Mouse (Mus musculus): ENCODE results near the gene Vps35l. TPM values are rescaled to one million over a fixed set of nuclear protein-coding genes. Genes with fewer than 3 reads are reported as not detected.

The Vps35l gene
- total RNA-seq (2021) = 10 to 100 TPM; 30.3 to 35.5 TPM
- long read RNA-seq, experiment 1, full-length matches to known transcripts = 51 of 71 reads
- long read RNA-seq, experiment 1, partial matches to known transcripts = 8 of 71 reads
- long read RNA-seq, experiment 1, other reads (novel, unspliced or antisense) = 12 of 71 reads
- long read RNA-seq, experiment 2, full-length matches to known transcripts = 49 of 66 reads
- long read RNA-seq, experiment 2, partial matches to known transcripts = 12 of 66 reads
- long read RNA-seq, experiment 2, other reads (novel, unspliced or antisense) = 5 of 66 reads

DNA sequence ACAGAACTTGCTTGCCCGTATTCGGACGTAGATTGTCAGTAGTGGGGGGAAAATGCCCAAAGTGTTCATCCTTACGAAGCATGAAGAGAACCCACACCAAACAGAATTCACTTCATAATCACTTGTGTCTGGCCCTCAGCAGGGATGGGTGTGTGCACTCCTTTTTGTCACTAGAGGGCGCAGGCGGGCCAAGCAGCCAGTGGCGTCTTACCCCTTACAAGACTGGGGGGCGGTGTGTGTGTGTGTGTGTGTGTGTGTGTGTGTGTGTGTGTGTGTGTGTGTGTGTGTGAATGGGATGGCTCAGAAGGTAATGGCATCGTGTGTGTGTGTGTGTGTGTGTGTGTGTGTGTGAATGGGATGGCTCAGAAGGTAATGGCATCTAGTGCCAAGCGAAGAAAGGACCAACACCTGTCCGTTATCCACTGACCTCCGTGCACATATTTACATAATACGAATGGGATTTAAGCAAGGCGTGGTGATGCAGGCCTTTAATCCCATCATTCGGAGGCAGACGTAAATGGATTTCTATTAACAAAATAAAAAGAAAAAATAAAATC lies at the start of gene Vps35l:
Gene Vps35l (plus strand): TSS at position 252 of the 557 bp plus-strand sequence.
- DNase-seq = peak; percentile 78

DNA sequence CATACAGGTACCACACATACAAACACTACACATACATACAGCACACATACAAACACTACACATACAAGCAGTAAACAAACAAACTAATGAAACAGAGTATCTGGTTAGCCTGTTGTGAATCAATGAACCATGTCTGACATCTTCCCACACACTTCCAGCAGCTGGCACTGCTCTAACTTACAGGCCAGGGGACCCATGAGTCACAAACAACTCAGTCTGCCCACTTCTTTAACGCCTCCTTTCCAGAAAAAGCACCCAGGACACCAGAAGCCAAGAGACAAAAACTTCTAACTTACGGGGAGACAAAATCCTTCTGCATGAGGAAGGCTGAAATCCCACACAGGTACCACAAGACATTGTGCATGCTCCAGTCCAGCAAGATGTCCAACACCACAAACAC lies 48.7 kb upstream of the Vps35l start:
- DNase-seq = no peak

DNA sequence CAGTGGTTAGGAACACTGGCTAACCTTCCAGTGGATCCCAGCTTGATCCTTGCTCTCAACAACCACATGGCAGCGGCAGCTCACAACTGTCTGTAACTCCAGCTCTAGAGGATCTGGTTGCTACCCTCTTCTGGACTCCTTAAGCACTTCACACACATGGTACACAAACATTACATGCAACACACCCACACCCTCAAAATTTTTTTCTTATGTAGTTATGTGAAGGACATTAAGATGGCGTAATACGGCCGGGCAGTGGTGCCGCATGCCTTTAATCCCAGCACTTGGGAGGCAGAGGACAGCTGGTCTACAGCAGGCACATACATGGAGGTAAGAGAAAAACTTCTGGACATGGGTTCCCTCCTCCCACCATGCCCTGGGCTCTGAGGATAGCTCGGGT lies 43.9 kb upstream of the Vps35l start:
- DNase-seq = no peak

DNA sequence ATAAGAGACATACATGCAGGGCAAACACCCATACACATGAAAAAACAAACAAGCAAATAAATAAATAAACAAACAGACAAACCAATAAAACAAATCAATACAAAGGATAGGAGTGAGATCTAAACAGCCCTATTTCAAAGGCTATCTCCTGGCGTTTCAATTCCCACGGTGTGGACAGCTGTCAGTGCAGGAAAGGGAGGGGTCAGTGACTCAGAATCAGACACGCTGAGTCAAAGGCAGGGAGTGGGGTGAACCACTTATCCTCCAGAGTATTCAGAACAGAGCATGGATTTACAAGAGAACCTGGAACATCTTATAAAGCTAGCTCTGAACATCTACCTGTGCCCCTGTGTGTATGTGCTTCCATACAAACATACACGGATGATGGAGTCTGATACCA lies 42.9 kb upstream of the Vps35l start:
- no peak for DNase-seq

DNA sequence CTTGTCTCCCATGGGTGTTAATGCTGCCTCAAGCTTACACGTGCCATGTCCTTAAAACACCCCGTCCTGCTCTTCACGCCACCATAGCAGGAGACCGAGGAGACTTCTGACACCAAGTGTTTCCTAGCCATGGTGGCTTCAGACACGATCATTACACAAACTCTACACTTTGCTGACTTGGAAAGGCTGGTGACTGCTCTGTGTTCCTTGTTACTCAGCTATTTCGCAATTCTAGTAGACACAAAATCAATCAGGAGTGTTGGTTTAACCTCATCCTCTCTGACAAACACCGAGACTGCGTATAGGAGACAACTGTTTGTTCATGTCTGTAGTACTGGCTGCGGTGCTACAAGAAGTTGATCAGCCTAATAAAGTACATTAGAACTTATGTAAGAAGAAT lies 41.1 kb upstream of the Vps35l start:
- no peak for DNase-seq

DNA sequence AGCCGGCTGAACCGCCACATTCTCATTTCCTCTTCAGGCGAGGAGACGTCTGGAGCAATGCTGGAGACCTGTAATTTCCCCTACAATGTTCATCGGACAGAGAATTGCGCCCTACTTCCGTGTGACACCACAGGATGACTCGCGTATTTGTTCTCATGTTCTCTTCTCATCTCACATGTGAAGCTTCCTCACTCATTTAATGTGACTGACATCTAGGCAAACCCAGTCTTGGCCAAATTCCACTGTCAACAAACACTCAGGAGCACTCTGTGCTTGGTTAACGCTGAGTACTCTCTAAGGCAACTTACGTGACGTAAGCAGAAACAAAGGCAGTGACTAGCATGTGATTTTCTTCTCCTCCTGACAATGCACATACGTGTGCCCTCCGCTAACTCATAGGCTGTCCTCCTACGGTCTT lies 36.9 kb upstream of the Vps35l start:
- DNase-seq = no peak

DNA sequence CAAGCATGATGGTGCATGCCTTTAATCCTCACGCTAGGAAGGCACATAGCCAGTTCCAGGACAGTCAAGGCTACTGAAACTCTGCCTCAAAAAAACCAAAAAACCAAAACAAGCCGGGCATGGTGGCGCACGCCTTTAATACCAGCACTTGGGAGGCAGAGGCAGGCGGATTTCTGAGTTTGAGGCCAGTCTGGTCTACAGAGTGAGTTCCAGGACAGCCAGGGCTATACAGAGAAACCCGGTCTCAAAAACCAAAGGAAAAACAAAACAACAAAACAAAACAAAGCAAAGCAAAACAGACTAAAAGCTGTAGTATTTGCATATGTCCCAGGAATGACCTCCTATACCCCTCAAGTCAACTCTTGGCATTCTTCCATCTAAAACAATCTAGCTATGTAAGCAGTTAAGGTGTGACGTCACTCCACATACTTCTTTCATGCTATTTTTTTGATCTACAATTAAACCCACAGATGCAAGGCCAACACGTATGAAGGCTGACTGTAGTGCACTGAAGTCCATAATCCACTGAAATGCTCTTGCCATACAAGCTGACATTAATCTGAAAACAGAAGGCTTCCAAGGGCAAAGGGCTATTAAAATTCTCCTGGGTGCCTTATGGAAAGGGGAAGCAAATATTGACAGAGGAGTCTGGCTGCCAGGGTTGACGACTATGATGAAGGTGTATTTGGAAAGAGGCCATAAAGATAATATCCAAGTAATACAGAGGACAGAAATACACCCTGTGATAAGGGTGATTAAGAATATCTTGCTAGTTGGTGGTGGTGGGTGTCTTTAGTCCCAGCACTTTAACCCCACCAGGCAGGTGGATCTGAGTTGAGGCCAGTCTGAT lies 35.8 kb upstream of the Vps35l start:
- no peak for DNase-seq

DNA sequence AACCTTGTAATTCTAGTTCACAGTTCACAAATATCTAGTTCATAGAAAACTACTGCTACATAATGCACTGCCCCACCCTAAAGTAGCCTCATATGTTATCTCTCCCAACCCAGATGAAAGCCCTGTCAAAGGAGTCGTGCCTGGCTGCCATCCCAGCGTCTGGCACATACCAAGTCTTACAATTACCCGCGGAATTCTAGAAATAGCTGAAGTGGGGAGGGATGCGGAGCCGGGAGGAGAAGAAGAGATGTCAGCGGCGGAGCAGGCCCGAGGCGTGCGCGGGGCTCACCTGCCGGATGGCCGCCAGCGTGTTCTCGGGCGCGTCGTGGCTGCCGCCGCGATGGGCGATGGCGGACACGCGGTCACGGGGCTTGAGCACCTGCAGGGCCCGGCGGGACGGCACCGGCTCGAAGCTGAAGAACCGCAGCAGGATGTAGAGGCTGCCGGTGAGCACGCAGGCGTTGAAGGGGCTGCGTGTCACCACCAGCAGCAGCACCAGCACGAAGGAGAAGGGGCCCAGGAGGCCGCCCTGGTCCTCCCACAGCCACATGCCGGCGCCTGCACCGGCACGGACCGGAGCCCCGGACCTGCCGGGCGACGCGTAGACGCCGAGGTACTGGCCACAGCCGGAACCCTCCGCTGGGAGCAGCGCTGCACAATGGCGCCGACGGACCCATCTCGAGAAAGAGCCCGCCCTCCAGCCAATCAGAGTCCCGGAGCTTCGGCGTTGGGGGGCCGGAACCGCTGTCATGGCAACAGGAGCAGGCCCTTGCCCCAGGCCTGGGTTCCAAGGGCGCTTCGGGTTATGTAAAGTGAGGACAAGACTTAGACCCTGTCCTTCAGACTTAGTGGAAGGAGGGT lies 34.7 kb upstream of the Vps35l start, which contains the start of gene Gde1:
Gene Gde1 (minus strand): TSS at position 678 of the 861 bp plus-strand sequence.
- DNase-seq = peak; percentile 86

DNA sequence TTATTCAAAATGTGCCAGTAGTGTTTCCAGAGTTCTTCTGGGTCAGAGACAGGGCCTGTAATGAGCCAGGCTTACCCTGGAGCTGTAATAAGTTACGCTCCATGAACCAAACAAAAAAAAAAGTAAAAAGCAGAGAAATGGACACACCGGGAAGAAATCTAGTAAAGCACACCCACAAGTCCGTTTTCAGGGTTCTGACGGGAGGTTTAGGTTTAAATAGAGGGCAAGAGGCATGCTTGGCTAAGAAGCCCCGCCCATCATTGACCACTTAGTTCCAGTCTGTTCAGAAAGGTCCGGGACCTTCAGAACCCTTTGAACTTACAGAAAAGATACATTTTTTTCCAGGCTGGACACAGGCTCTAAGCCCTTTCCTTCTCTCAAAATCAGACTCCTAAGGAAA lies 34.0 kb upstream of the Vps35l start:
- DNase-seq = no peak

DNA sequence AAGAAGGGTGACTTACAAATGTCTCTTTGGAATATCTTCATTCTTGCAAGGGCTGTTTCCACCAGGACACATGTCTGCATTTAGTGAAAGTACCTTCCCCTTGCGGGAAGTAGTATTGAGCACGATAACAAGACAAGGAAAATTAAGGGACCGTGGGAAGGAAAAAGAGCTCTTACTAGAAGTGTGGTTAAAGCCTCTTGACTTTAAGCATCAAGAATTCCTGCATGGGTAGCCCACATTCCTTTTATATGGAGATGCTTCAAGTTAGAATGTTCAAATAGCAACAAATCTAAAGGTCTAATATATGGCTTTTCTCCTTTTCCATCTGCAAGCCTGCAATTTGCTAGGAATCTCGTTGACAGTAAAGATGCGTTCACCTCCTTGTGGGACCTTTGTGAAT lies 33.5 kb upstream of the Vps35l start:
- DNase-seq = no peak

DNA sequence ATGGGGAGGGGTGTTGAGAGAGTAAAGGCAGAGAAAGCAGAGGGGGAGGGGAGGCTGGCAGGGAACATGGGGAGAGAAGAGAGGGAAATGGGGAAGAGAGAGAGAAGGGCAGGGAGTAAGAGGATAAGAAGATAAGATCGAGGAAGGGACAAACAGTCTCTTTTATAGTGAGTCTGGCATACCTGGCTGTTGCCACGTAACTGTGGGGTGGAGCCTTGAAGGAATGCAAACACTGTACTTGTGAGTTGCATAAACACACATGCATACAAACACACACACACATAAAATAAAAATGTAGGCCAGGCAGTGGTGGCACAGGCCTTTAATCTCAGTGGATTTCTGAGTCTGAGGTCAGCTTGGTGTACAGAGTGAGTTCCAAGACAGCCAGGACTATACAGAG lies 32.8 kb upstream of the Vps35l start:
- no peak for DNase-seq

DNA sequence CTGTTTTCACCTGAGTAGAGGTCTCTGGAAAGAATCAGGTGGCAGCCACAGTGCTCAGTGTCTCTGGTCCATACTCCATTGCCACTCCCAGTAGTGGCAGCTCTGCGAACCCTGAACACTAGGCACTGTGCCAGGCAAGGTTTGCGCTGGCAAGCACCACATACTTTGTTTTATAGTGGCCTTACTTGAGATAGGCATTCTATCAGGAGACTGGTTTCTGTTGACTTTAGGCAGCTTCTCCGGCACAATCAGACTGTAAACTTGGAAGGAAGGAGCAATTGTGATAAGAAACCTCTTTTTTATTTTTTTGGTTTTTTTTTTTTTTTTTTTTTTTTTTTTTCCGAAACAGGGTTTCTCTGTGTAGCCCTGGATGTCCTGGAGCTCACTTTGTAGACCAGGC lies 32.0 kb upstream of the Vps35l start:
- no peak for DNase-seq

DNA sequence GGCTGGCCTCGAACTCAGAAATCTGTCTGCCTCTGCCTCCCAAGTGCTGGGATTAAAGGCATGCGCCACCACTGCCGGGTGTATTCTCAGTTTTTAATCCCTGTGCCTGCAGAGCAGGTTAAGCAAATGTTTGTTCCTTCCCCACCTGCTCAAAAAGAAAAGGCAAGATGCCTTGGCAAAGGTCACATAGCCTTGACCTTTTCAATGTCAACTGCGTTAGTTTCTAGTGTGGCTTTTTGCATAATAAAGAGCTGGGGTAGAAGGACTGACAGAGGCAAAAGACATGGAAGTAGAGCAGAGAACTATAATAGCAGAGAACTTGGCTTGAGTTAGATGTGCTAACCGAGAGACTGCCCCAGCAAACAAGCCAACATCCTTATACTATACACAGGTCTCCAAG lies 29.2 kb upstream of the Vps35l start:
- no peak for DNase-seq

DNA sequence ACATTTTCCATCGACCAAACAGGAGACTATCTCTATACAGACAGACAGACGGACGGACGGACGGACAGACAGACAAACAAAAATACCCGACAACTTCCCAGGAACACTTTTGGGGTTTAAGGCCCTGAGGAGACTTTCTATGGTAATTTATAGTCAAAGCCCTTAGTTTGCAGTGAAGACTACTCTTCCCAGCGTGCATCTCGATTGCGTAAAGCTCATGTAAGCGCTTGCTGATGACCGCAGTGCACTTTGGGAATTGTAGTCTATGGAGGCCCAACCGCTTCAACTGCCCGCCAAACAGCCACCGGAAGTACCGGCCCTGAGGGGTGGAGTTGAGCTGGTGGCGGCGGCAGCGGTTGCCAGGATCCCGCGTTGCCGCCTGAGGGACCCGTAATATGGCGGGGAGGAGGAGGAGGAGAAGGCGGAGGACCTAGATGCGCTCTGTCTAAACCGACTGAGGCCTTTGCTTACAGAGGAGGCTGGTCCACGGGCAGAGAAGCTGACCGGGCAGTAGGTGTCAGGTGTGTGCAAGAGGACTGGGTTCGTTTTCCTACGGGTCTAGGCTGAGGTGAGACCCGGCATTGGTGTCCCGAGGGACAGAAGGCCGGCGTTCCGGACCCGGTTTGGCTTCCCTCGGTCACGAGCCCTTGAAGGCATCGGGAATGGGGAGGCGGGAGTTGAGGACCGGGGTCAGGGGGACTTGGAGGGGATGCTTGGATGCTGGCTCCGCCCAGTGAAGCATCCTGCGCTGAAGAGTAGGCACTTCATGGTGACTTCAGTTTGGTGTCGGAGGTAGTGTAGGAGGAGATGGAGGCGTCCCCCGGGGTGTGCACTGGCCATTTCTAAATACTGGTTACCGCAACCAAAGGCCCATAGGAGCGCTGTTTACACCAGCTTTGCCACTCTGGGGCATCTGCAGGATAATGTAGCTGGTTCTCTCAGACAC lies 27.5 kb upstream of the Vps35l start, which contains the start of gene Ccp110:
Gene Ccp110 (plus strand): TSS at position 325 of the 946 bp plus-strand sequence.
- peak; percentile 83 for DNase-seq

DNA sequence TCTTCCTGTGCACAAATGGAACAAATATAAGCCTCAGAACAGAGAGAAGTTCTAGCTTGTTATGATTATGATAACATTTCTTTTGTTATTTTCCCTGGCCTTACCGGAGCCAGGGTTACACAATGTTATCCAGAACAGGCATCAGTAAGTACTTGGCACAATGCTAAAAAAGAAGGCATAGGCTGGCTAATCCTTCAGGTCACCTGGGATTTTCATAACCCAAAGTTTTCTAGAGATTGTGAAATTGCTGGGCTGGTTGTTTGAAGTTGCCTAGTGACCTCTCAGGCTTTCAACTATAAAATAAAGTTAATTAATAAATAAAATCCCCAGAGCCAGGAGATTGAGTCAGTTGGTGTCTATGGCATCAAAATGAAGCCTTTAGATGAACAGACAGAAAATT lies 25.2 kb upstream of the Vps35l start:
- no peak for DNase-seq

DNA sequence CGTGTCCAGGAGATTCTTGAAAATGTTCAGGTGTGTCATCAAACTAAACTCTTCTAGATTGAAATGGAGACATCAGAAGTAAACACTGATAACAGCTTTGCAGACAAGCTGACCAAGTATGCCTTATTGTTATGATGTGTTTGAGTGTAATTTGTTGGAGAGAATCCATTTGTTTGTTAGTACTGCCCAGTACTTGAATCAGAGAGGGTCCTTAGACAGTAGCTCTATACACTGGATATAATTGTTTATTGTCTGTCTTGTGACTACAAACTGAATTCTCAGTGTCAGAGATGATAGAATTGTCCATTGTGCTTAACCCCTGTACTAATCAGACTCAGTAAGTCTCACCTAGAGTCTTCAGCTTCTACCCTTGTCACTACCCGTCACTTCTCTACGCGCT lies 22.0 kb upstream of the Vps35l start:
- no peak for DNase-seq

DNA sequence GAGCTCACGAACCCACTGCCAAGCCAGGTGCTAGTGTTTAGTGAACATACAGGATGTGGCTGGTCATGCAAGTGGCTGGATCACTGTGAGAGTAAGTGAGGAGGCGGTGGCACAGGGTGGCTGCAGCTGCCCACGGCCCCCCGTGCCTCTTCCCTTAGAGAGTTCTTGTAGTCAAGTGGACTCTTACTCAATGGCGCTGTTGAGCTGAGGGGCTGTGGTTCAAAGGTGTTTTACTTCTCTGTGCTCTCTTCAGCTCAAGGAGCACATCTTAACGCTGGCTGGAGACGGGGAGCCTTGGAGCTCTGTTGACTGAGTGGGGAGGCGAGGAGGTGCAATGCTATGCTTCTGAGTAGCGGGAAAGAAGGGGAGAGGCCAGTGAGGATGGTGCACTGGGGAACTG lies 16.1 kb upstream of the Vps35l start:
- no peak for DNase-seq

DNA sequence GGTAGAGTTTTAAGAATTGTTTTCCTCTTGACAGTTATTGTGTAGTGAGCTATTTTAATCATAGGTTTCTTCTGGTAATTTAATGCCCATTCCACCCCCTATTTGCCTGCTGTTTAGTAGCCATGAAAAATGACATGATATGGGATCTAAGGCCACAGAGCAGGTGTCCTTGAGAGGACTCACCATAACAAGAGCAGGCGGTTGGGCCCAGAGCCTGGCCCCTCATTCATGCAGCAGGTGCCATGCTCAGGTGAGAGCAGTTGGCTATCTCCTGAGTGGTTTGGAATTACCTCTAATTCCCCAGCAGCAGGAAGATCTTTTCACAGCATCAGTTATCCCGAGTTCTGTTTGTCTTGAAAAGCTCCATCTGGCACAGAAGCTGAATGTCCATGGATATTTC lies 14.6 kb upstream of the Vps35l start:
- no peak for DNase-seq

DNA sequence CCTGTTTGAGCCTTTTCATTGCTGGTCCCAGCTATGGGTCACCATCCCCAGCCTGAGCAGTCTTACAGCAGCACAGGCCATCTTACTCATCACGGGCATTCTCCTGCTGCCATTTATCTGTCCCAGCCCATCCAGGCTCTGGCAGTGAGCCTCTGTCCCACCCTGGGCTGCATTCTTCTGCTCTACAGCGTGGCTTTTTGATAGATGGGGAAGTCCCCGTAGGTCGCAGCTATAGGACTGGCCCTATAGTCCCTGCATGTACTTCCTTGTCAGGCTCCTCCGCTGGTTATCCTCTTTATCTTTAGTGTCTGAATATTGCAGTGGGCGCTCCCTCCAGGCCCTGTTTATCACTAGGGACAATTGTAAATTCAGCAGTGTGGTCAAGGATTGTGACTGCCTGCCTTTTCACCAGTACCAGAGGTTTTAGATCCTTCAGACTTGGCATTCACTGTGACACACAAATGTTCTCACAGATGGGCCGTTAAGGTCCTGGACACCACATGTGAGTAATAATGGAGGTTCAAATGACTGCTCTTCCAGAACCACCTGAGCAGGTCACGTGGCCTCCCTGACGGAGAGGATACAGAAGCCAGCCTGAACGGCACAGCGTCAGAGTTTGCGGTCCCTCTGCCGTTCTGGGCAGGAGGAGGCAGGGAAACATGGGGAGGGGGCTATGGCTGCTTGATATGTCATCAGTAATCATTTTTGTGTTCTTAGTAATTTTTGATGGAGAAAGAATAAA lies 11.0 kb upstream of the Vps35l start:
- no peak for DNase-seq

DNA sequence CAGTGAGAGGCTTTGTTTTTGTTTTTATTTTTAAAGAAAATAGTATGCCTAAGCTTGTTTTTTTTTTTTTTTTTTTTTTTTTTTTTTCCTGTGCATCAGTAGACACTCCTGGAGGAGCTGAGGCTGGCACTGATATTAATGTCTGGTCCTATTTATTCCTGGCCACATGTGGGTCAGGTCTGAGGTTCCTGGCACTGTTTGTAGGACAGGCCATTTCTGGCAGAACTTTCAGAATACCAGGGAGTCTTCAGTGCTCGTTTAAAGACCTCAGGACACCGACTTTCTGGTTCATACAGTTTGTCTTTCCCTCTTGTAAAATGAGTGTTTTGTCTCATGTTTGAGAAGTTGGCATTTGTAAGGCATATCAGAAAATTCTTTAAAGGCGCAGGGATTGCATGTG lies 8.2 kb upstream of the Vps35l start:
- no peak for DNase-seq

Data from gastrocnemius, postnatal 10 days (tissue).